Mouse (Mus musculus): Measurements from ENCODE around the gene Maml2.

DNA sequence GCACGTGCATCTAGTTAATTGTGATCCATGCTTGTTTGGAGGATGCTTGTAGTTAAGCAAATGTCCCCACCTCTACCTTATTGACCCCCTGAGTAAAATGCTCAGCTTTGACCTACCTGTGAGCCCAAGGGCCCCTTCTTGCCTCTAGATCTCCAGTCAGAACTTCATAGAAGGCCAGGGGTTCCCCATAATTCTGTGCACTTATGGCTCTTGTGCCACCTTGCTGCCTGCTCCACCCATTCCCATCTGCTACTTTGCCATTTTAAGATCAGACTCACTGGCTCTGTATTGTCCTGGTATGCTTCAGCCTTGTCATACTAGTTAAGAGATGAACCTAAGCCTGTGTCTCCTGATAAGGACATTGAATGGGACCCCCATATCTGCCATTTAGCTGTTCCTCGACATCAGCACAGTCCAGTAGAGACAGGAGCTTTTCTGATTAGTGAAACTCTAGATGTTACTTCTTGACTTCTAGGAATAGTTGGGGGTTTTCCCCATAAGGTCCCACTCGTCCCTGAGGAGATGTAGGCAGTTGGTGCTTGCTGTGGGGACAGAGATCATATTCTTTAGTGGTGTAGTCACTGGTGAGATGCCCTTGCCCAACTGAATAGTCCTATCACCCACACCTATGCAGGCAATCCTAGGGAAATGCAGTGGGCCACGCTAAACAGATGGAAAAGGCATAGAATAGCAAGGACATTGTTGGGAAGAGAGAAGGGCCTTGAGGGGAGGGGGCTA, 301.0 kb downstream of the Maml2 start:
- TF ChIP-seq USF1 (IDR thresholded peaks at IDR 0.05; ENCODE audit: low read depth) (no peak), CTCF (IDR thresholded peaks at IDR 0.05; ENCODE audit: control insufficient read depth, insufficient read depth, insufficient read length) (no peak), CEBPB (IDR thresholded peaks at IDR 0.05; ENCODE audit: low read depth) (no peak), MAX (IDR thresholded peaks at IDR 0.05) (no peak), FOSL1 (IDR thresholded peaks at IDR 0.05; ENCODE audit: insufficient read depth, low read length, poor library complexity, severe bottlenecking) (no peak)

Data from C2C12 (cell line).